Mouse (Mus musculus) forebrain, embryonic 14.5 days (tissue): ENCODE results near the gene Olfr1347. TPM values are rescaled to one million over a fixed set of nuclear protein-coding genes. Genes with fewer than 3 reads are reported as not detected.
"Not testable (repeated sequence)": the region's sequence is repeated elsewhere in the genome, so short reads cannot be mapped to it uniquely, and the experiment has no call there.

Experiments
- ATAC-seq: fragments of 200-750 bp; cut with Nextera tagmentation; 2 replicates; pipeline ENCODE4 v1.8.0; 2017; ENCODE audit warnings: mild to moderate bottlenecking, moderate library complexity
- DNase-seq: peaks from one replicate; pipeline ENCODE4 v3.0.0-alpha.2; 2015; ENCODE audit warnings: low spot score
- H3K27ac ChIP-seq: fragments of 300-500 bp; sonication (generic); 2 replicates; pipeline ENCODE4 v1.5.1; 2014; ENCODE audit warnings: low read depth, mild to moderate bottlenecking, control low read depth, low read length, moderate library complexity
- H3K27me3 ChIP-seq: fragments of 300-500 bp; sonication (generic); replicated peaks from 2 replicates; pipeline ENCODE4 v1.6.1; 2014; ENCODE audit warnings: low read length, control low read depth, mixed read lengths; ENCODE audit not compliant: control insufficient read depth, insufficient read depth
- H3K36me3 ChIP-seq: fragments of 300-500 bp; sonication (generic); 2 replicates; pipeline ENCODE4 v1.6.1; 2014; ENCODE audit warnings: low read length, control low read depth; ENCODE audit not compliant: control insufficient read depth, insufficient read depth
- H3K4me1 ChIP-seq: fragments of 300-500 bp; sonication (generic); 2 replicates; pipeline ENCODE4 v1.6.1; 2014; ENCODE audit warnings: antibody characterized with exemption, low read length, control low read depth; ENCODE audit not compliant: control insufficient read depth, insufficient read depth
- H3K4me2 ChIP-seq: fragments of 300-500 bp; sonication (generic); 2 replicates; pipeline ENCODE4 v1.6.1; 2014; ENCODE audit warnings: mild to moderate bottlenecking, control low read depth, low read length
- H3K4me3 ChIP-seq: fragments of 300-500 bp; sonication (generic); 2 replicates; pipeline ENCODE4 v1.5.1; 2014; ENCODE audit warnings: low read depth, low read length, control low read depth
- H3K9ac ChIP-seq: fragments of 300-500 bp; sonication (generic); 2 replicates; pipeline ENCODE4 v1.6.1; 2014; ENCODE audit warnings: mild to moderate bottlenecking, low read length, control low read depth, moderate library complexity
- H3K9me3 ChIP-seq: fragments of 300-500 bp; sonication (generic); replicated peaks from 2 replicates; pipeline ENCODE4 v1.6.1; 2016; ENCODE audit warnings: low read length, control low read depth, mixed read lengths; ENCODE audit not compliant: control insufficient read depth
- WGBS: fragments of 180-500 bp; shearing (Covaris S2); extraction: QIAGEN DNeasy Blood & Tissue Kit; methylation state at CpG from one replicate; pipeline ENCODE4 v1.1.7; 2014; 5-methylcytosine and 5-hydroxymethylcytosine counted together
- polyA plus RNA-seq: library from polyadenylated mRNA; unstranded; fragments of >200 nt; fragmentation: Nextera tagmentation; extraction: Ambion mirVana; gene quantifications from 2 replicates; pipeline ENCODE4 v1.2.1, GENCODE M21; 2014

Gene Olfr1347
- not detected in 2 replicates for polyA plus RNA-seq

- WGBS, result 54% methylated on average over 1 of the region's 1 CpGs
- Histone ChIP-seq H3K27me3 (no peaks in the 10 kb centered on the region), H3K36me3 (no peaks in the 10 kb centered on the region), H3K4me3 (no peak within 1 kb of the TSS), H3K9ac (no peak within 1 kb of the TSS), H3K9me3 (0 out of 2 replicates have a peak, but pooled peaks cover 4% of the 10 kb centered on the region), H3K4me2 (no peak within 1 kb of the TSS), H3K4me1 (no peaks in the 10 kb centered on the region), H3K27ac (no peak within 1 kb of the TSS)
- ATAC-seq, result no peak
- no peak for DNase-seq
Observed at GRCm38 (mm10) chr7:6499655-6500054, at the start of gene Olfr1347. Gene Olfr1347 (minus strand): TSS chr7:6499755.

GRCm38 (mm10) chr7:6526141-6526540 is 26.6 kb upstream of the Olfr1347 start:
- no peak overlapping the region for H3K27ac ChIP-seq
- no peak overlapping the region for H3K4me3 ChIP-seq
- H3K4me1 ChIP-seq, result no peaks in the 10 kb centered on the region
- no peaks in the 10 kb centered on the region for H3K27me3 ChIP-seq
- 70% methylated on average over 5 of the region's 5 CpGs for WGBS
- no peaks in the 10 kb centered on the region for H3K36me3 ChIP-seq
- no peaks in the 10 kb centered on the region for H3K9me3 ChIP-seq
- no peak overlapping the region for H3K9ac ChIP-seq
- no peak overlapping the region for H3K4me2 ChIP-seq
- DNase-seq, result no peak
- ATAC-seq, result no peak

GRCm38 (mm10) chr7:6525001-6525400 is 25.4 kb upstream of the Olfr1347 start:
- WGBS, result 52% methylated on average over 3 of the region's 3 CpGs
- H3K27me3 ChIP-seq, result no peaks in the 10 kb centered on the region
- no peaks in the 10 kb centered on the region for H3K36me3 ChIP-seq
- H3K4me2 ChIP-seq, result no peak overlapping the region
- no peak overlapping the region for H3K27ac ChIP-seq
- H3K4me1 ChIP-seq, result no peaks in the 10 kb centered on the region
- ATAC-seq (no peak), DNase-seq (no peak)
- H3K4me3 ChIP-seq, result no peak overlapping the region
- no peaks in the 10 kb centered on the region for H3K9me3 ChIP-seq
- H3K9ac ChIP-seq, result no peak overlapping the region

DNA sequence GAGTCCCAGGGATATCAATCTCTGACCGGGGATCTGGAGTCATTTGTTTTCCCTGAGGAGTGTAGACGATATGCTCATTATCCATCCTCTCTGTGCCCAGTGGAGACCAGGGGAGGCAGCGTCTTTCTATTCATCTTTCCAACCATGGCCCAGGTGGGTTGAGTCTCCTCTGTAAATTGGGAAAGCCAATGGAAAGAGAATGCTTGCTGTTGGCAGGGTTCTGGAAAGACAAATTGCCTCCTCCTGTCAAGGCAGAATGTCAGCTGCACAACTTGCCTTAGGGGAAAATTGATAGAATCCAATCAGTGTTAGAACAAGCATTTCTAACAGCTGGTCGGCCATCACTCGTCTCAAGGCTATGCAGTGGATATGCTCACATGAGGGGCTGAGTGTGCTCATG is 23.3 kb upstream of the Olfr1347 start, which contains the start of gene Olfr1349:
Gene Olfr1349, minus strand, starts transcription at position 101 of the 400 bp plus-strand sequence.
- Histone ChIP-seq H3K9ac (no peak within 1 kb of the TSS), H3K36me3 (no peaks in the 10 kb centered on the region), H3K4me2 (no peak within 1 kb of the TSS), H3K4me3 (no peak within 1 kb of the TSS), H3K4me1 (no peaks in the 10 kb centered on the region), H3K27me3 (no peaks in the 10 kb centered on the region), H3K27ac (no peak within 1 kb of the TSS), H3K9me3 (no peaks in the 10 kb centered on the region)
- no peak for DNase-seq
- ATAC-seq, result no peak
- 88% methylated on average over 5 of the region's 5 CpGs for WGBS

- no peak for DNase-seq
- no peaks in the 10 kb centered on the region for H3K36me3 ChIP-seq
- no peak overlapping the region for H3K4me2 ChIP-seq
- no peak for ATAC-seq
- WGBS, result 32% methylated on average over 1 of the region's 1 CpGs
- H3K9ac ChIP-seq, result no peak overlapping the region
- no peaks in the 10 kb centered on the region for H3K27me3 ChIP-seq
- no peaks in the 10 kb centered on the region for H3K4me1 ChIP-seq
- no peak overlapping the region for H3K4me3 ChIP-seq
- no peak overlapping the region for H3K27ac ChIP-seq
- H3K9me3 ChIP-seq, result no peaks in the 10 kb centered on the region
Observed at GRCm38 (mm10) chr7:6521666-6522065, 22.1 kb upstream of the Olfr1347 start.

GRCm38 (mm10) chr7:6508648-6509047 is 9.1 kb upstream of the Olfr1347 start, which contains the start of gene Olfr1348:
Gene Olfr1348 (minus strand): TSS chr7:6508748.
- ATAC-seq (no peak), DNase-seq (no peak)
- WGBS, result 88% methylated on average over 1 of the region's 1 CpGs
- no peak within 1 kb of the TSS for H3K4me3 ChIP-seq
- no peaks in the 10 kb centered on the region for H3K4me1 ChIP-seq
- H3K27ac ChIP-seq, result no peak within 1 kb of the TSS
- H3K27me3 ChIP-seq, result no peaks in the 10 kb centered on the region
- H3K4me2 ChIP-seq, result no peak within 1 kb of the TSS
- no peaks in the 10 kb centered on the region for H3K9me3 ChIP-seq
- H3K36me3 ChIP-seq, result no peaks in the 10 kb centered on the region
- no peak within 1 kb of the TSS for H3K9ac ChIP-seq

DNA sequence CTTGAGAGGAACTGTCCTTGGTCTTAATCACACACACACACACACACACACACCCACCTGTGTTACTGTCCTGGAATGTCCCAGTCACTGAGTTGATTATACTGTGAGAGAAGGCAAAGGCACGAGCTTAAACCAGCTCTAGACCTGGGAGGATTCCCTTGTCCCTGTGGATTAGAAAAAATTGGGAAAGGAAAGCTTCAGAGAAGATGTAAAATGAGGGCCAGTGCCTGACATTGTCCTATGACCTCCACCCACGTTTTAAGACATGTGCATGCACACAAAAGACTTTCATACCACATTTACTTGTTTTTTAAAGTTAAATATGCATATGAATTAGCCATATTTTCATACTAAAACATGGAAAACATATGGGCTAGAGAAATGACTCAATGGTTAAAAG is 12.7 kb downstream of the Olfr1347 start, which contains the start of gene Olfr5:
Gene Olfr5, minus strand, starts transcription at position 101 of the 400 bp plus-strand sequence.
- Histone ChIP-seq H3K4me3 (no peak within 1 kb of the TSS), H3K4me2 (no peak within 1 kb of the TSS), H3K27ac (no peak within 1 kb of the TSS), H3K27me3 (no peaks in the 10 kb centered on the region), H3K4me1 (no peaks in the 10 kb centered on the region), H3K36me3 (no peaks in the 10 kb centered on the region), H3K9me3 (0 out of 2 replicates have a peak, but pooled peaks cover 3% of the 10 kb centered on the region), H3K9ac (no peak within 1 kb of the TSS)
- ATAC-seq (no peak), DNase-seq (no peak)
- 28% methylated on average over 2 of the region's 2 CpGs for WGBS

GRCm38 (mm10) chr7:6477633-6478032 is 21.9 kb downstream of the Olfr1347 start:
- H3K27ac ChIP-seq, H3K4me3 ChIP-seq, H3K9me3 ChIP-seq, ATAC-seq, H3K4me1 ChIP-seq, H3K4me2 ChIP-seq, H3K36me3 ChIP-seq, DNase-seq, H3K27me3 ChIP-seq, H3K9ac ChIP-seq: not testable (repeated sequence)
- 83% methylated on average over 2 of the region's 2 CpGs for WGBS

GRCm38 (mm10) chr7:6466951-6467350 is 32.6 kb downstream of the Olfr1347 start, which contains the start of gene Olfr1346:
Gene Olfr1346 (plus strand): TSS chr7:6467101.
- Histone ChIP-seq H3K9me3 (no peaks in the 10 kb centered on the region), H3K9ac (no peak within 1 kb of the TSS), H3K4me2 (no peak within 1 kb of the TSS), H3K4me3 (no peak within 1 kb of the TSS), H3K36me3 (no peaks in the 10 kb centered on the region), H3K27me3 (no peaks in the 10 kb centered on the region), H3K27ac (no peak within 1 kb of the TSS), H3K4me1 (no peaks in the 10 kb centered on the region)
- ATAC-seq (no peak), DNase-seq (no peak)
